Mouse (Mus musculus) T-helper 17 cell (primary cell): ENCODE results near the gene D330045A20Rik.
"Not testable (repeated sequence)": the region's sequence is repeated elsewhere in the genome, so short reads cannot be mapped to it uniquely, and the experiment has no call there.

Source experiments
- in situ Hi-C, 2 experiments: fragments of 300-600 bp; cut with MboI, MseI; formaldehyde crosslinking; loops; 1 replicate in 1 of 2; 2 replicates in 1 of 2; pipeline ENCODE4 v1.15.1; 2025; ENCODE audit warnings: high pct_unique_total_duplicates in 2 of 2

Gene D330045A20Rik

DNA sequence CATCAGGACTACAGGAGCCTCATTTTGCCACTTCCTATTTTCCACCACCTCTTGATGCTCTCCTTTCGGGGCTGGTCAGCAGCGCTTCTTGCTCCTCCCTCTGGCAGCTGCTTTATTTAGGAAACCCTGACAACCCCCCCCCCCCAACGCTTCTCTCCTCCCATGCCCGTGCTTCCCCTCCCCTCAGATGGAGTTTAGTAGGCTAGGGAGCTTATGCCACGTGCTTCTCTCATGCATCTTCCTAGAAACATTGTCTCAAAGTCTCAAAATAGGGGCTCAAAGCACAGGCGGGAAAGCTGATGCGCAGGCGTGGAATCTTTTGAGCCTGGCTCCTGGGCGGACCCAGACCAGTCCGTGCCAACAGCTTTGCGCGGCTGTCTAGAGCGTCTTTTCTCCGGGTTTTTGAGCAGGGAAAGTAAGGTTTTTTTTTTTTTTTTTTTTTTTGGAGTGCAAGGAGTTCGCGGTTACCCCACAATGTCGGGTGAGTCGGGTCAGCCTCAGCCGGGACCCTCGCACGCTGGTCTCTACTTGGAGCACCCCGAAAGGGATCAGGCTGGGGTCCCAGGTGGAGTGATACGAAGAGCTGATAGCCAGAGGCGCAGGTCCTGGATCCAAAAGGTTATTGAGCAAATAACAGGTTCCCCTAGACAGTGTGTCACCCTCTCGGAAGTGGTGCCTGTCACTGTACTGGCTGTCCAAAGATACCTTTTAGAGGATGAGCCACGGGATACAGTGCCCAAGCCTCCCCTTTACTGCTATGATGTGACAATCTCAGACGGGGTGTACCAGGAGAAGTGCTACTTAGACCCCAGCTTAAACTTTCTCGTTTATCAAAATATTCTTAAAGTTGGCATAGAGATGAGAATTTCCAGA lies at the start of gene D330045A20Rik:
D330045A20Rik (plus strand) TSS at position 346 of the 873 bp plus-strand sequence.
- in situ Hi-C loops: no loop called here

DNA sequence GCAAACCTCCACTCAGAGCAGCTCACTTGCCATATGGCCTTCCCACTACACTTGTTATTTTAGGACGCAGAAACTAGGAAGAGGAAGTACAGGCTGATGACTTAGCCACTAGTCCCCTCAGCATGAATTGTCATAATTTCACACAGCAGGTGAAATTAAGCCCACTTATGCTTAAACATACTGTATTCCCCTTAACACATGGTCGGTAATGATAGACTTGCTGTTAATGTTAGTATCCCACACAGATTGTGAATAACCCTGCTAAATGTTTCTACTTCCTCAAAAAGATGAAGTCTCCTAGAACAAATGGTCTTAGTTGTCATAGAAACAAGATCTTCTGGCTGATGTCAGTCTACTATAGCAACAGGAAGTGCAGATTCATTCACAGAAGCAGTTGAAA lies 47.6 kb upstream of the D330045A20Rik start:
- in situ Hi-C loops: loop anchor here in 1 of 2 experiments (5.0 kb wide), 1 partner anchor 225 kb away; no protein-coding TSS in a partner anchor

DNA sequence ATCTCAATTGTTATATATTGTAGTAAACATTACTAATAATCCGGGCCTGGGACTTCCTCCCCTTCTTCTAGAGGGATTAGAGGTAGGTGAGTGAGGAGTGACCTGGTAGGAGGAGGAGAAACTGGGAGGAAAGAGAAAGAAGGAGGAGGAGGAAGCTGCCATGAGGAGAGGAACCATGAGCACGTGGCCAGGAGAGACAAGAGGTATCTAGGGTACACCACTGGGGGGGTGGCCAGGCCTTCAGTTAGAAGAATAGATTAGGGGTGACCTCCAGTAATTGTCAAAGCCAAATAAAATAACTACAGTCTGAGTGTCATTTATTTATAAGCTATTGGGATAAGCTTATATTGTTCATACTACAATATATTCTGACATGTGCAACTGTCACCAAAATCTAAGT lies 45.0 kb upstream of the D330045A20Rik start:
- in situ Hi-C loops: no loop called here

DNA sequence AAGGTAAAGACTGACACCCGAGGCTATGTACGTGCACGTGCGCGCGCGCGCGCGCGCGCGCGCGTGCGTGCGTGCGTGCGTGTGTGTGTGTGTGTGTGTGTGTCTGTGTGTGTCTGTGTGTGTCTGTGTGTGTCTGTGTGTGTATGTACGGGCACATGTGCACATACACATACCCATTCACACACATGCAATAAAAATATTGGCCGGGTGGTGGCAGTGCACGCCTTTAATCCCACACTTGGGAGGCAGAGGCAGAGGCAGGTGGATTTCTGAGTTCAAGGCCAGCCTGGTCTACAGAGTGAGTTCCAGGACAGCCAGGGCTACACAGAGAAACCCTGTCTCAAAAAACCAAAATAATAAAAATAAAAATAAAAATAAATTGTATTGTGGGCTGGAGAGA lies 39.1 kb upstream of the D330045A20Rik start:
- in situ Hi-C loops: not testable (repeated sequence)

DNA sequence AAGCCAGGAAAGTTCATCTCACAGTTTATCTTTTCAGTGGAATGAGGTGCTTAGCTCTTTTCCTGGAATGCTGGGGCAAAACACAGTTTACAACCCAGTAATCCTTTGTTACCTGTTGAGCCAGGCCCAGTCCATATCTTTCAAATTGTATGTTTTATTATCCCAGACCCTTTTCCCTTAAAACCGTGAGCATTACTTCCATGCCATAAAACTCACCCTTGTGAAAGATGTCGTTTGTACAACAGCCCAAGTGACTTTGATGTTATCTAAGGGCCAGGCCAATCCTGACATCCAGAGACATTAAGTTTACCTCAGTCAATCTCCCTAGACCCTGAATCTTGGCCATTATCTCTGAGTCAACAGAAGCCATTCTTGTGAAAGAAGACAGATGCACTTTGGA lies 23.4 kb upstream of the D330045A20Rik start:
- in situ Hi-C loops: no loop called here

DNA sequence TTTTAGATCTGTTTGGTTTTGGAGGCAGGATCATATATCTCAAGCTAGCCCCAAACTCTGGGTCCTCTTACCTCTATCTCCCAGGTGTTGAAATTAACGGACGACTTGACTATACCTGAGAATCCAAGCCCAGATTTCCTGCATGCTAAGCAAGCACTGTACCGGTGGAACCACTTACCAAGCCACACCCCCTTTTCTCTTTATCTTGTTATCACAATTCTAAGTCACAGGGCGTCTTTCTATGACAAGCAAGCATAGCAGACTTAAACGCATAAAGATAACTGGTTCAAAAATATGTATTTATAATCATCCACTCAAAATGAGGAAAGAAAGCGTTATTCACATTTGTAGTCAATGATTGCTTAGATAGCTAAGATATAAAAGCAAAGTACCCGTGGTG lies 1.9 kb downstream of the D330045A20Rik start:
- in situ Hi-C loops: no loop called here

DNA sequence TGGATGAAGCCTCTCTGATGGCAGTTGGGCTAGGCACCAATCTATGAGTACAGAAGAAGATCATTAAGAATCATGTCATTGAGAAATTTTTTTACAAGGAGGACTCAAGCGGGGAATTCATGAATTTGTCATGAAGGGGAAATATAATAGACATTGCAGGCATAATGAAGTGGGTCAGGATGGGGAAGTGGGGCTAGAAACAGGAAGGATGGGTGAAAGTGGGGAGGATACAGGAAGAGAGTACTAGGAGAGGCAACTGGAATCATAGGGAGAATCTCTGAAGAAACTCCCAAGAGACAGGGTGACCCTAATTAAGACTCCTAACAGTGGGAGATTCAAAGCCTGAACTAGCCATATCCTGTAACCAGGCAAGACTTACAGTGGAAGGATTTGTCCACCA lies 4.8 kb downstream of the D330045A20Rik start:
- in situ Hi-C loops: no loop called here

DNA sequence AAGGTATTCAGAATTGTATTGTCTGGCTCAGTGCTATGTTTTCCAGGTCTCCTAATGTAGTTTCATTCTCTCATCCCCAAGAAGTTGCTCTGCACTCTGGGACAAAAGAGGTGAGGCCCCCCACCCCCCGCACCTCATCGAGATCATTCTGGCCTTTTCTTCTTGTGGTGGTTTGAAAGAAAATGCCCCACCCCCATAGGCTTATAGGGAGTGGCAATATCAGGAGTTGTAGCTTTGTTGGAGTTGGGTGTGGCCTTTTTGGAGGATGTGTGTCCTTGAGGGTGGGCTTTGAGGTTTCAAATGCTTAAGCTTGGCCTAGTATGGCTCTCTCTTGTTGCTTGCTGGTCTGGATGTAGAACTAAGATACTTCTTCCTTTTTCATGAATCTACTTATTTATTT lies 36.0 kb downstream of the D330045A20Rik start:
- in situ Hi-C loops: no loop called here

DNA sequence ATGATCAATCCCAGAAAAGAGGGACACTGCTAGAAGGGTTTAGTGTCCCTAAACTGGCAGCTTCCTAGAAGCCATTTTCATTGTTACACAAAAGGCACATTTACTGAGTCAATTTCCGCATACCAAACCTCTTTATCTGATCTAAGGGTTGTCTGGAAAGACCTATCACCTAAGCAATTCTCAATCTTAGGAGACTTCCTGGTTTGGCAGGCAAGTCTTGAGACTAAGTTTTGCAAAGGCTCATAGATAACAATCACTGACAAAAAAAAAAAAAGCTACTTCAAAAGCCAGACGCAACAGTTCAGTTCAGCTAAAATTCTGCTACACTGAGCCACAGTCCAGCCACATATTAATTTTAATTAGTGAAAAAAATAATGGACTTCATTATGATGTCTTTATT lies 39.1 kb downstream of the D330045A20Rik start:
- in situ Hi-C loops: no loop called here

DNA sequence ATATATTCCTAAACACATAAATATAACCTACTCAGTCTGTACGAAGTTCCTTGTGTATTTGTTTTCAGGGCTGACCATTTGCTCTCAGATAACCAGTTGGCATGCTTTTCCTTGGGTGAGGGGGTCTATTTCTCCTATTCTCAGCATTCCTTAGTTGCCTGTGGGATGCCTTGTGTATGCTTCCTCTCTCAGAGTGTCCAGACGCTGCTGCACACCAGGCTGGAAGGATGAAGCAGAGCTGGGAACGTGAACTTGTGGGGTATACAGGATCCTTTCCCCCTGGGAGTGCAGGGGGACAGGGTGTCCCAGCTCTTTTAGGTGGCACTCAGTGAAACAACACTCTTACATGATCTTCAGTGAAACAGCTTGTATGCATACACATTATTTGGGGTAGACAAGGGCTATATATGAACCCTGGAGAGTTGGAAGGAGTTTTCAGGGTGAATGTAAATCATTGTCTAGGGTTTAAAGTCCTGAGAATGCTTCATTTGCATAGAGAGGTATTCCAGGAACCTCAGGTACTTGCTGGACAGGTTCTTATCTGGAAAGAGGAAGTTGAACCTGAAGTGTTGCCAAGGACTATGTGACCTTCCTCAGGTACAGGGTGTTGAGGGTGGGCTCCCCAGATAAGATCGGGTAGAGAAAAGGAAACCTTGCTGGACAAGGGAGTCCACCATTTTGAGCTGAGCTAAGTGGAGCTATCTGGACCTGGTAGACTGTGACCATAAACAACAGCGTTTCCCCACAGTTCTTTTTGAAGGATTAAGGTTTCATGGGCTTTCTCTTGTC lies 44.3 kb downstream of the D330045A20Rik start:
- in situ Hi-C loops: no loop called here

DNA sequence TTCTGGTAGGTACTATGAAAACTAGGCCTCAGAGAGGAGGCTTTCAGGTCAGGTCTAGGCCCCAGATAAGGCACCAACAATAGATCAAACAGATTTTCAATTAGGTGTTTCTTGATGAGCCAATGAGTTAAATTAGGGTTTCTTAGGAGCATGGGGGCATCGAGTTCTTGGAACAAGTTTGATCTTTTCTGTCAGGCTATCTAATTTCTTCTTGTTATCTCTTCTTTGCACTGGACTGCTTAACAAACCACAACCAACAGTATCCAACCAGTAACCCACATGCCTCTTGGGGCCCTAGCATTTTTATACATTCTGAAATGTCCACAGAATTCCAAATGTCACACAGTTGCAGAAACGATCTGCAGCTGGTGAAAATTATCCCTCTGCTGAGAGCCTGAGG lies 45.6 kb downstream of the D330045A20Rik start:
- in situ Hi-C loops: no loop called here

DNA sequence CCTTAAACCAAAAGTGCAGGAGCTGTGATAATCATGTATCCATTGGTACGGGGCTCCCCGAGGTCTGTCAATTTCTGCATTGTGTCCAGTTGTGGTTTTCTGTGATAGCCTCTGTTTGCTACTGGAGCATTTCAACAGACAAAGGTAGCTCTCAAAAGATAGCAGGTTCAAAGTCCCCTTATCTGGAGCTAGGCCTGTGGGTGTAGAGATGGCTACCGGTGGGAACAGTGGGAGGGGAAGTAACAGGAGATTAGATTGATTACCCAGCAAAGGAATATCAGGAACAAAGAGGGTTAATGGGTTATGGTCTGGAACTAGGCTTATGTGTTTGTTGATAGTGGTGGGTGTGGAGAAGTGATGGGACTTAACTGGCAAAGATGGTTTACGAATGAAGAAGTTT lies 46.8 kb downstream of the D330045A20Rik start:
- in situ Hi-C loops: no loop called here

DNA sequence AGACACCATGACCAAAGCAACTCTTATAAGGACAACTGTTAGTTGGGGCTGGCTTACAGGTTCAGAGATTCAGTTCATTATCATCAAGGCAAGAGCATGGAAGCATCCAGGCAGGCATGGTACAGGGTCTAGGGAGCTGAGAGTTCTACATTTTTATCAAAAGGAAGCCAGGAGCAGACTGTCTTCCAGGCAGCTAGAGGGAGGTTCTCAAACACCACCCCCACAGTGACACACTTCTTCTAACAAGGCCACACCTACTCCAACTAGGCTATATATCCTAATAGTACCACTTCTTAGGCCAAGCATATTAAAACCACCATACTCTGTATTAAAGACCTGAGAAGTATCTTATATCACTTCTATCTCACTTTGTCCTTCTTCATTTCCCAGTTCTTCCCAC lies 49.5 kb downstream of the D330045A20Rik start:
- in situ Hi-C loops: no loop called here

DNA sequence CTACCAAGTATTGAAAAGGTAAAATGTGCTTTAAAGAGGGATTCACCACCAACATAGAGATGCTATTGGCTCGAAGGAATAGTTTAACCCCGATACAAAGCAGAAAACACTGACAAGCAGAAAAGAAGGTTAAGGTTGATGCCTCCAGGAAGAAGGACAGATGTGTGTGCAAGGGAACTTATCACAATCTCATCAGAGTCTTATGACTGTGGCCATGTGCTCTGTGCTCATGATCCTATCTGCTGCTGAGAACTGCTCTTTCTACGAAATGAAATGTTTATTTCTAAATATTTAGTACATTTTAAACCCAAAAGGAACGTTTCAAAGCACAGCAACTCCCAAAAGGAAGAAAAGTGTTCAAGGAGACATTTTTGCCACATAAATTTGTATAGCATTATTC lies 52.1 kb downstream of the D330045A20Rik start:
- in situ Hi-C loops: no loop called here

DNA sequence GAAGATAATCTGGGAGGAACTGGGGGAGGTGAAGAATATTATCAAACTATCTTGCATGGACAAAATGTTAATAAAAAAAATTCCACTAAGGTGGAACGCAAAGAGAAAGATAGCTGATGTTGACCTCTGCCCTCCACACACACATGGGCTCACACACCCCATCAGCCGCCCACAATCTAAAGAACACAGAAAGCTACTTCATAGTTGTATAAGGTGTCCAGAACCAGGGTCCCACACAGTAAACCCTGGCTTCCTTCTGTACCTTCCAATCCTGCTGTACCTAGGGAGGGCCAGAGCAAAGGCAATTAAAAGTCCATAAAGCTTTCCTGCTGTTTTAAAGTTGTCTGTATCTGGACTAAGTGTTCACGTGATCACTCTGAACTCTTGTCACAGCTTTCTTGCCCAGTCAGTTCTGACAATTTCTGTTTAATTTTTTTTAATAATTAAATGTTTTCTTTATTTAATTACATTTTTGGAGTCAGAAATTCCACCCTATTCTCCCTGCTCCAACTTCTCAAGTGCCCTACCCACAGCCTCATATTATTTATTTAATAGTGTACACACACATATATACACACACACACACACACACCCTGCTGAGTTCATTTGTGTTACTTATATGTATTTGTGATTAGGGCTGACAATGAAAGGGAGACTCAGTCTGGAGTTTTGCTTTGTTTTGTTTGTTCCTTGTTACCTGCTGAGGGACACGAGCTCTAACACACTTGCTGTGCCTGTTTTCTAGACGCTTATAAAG lies 57.7 kb downstream of the D330045A20Rik start:
- in situ Hi-C loops: no loop called here

DNA sequence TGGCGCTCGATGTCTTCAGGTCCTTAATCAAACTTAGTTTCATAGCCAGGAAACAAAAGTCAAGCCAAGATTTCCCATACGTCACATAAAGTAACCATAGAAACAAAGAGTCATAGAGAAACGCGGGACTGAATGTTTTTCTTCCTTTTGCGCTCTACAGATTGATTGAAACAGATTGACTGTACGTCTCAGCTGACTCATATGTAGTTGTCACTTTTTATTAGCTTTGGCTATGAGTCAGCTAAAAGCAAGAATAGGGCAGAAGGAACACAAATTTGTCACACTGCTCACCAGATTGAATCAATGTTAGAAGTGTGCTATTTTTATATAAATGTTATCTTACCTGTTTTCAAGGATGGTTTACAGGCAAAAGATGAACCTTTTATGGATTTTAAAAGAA lies 63.6 kb downstream of the D330045A20Rik start:
- in situ Hi-C loops: no loop called here

DNA sequence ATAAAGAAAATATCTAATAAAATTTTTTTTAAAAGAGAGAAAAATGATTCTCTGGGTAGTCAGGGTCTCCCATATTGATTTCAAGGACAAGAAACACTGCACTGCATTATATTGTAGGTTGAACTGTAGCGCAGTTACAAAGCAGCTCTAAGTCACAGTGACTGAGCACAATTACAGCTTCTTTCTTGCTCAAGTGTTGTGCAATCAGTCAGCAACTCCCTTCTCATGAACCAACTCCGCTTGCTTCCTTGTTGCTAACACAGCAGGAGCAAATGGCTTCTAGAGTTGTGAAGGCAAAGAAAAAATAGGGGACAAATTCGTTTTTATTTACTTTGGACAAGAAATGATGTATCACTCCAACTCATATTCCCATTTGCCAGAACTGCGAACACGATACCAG lies 70.3 kb downstream of the D330045A20Rik start:
- in situ Hi-C loops: no loop called here

DNA sequence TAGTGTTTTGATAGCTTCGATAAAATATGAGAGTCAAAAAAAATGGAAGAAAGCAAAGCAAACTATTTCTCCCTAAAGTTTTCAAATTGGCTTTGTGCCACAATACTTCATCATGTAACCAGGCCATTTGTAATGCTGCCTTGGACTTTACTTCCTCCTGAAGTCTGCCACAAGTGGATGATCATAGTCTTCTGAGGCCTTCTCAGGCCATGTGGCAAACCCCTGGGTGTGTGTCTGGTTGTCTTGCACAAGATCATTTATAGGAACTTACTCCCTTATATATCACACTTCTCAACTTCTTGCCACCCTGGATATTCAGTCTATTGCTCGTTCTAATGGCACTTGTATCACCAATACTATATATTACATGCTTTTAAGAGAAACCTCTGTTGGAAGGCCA lies 71.9 kb downstream of the D330045A20Rik start:
- in situ Hi-C loops: no loop called here

DNA sequence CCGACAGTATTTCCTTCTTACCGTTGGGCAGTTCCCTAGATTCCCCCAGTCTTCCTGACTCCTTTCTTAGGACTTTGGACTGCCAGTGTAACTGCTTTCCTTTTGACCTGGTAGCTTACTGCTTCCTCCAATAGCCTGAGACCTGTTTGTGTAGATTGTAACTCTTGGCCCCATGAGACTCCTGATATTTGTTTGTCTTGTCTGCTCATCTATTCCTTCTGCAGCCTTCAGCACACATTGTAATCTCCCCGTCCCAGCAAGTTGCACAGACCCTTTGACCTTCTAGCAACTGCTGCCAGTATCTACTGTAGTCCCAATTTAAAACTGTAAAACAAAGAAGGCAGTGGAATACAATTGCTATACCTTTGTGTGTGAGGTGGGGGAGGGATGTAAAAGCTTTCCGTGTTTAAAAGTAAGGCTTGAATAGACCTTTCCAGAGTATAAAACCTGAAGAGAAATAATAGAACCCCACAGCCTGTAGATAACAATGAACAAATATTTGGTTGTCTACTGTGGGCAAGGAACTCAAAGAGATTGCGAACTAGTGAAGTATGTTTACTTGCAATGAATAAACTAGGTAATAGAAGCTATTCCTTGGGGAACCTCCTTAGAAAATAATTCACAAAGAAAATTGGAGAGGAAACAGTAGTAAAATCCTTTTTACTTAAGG lies 82.2 kb downstream of the D330045A20Rik start:
- in situ Hi-C loops: no loop called here

DNA sequence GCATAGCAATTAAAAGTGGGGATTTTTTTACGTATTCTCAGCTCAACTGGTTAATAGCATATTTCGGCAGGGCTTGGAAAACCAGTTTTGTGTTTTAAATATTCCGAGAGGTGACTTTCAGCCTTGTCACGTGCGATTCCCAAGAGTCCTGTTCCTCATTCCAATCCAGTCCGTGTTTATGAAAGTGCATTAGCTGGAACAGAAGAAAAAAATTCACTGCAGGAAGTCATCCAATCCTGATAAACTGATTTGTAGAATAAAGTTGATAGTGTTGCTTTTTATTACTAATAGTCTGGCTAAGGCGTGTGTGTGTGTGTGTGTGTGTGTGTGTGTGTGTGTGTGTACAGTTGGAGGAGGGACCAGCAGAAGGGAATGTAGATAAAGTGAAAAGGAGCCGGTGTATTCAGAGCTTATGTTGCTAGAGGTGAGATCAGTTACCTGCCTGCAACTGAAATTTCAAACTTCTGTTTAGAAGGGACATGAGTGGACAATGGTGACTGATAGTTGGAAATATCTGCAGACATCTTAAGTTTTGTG lies 82.8 kb downstream of the D330045A20Rik start, which contains the start of gene Rnf128:
Rnf128 (plus strand) TSS at position 392 of the 537 bp plus-strand sequence.
- in situ Hi-C loops: no loop called here

DNA sequence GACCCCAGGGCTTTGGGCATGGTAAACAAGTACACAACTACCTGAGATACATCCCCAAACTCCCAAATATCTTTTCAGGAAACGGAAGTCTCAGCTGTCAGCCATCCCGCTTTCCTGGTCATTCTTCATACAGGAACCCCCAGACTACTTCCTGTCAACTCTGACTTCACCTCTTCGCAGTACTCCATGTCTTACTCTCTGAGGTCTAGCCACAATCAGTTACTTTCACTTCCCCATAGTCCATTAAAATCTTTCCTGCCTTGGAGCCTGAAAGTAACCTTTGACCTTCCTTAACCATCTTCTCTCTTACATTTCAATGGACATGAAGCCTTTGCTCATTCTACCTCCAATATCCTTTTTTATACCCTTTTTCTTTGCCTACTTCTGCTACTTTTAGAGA lies 89.9 kb downstream of the D330045A20Rik start:
- in situ Hi-C loops: no loop called here
